Mouse (Mus musculus): ENCODE measurements around the gene Gm8113. TPM values are rescaled to one million over a fixed set of nuclear protein-coding genes. Genes with fewer than 3 reads are reported as not detected.
"Not testable (repeated sequence)": the region's sequence is repeated elsewhere in the genome, so short reads cannot be mapped to it uniquely, and the experiment has no call there.

Gene Gm8113
- polyA plus RNA-seq (2012; rRNA removed), result 0.15 and 0.16 TPM in 2 replicates

DNA sequence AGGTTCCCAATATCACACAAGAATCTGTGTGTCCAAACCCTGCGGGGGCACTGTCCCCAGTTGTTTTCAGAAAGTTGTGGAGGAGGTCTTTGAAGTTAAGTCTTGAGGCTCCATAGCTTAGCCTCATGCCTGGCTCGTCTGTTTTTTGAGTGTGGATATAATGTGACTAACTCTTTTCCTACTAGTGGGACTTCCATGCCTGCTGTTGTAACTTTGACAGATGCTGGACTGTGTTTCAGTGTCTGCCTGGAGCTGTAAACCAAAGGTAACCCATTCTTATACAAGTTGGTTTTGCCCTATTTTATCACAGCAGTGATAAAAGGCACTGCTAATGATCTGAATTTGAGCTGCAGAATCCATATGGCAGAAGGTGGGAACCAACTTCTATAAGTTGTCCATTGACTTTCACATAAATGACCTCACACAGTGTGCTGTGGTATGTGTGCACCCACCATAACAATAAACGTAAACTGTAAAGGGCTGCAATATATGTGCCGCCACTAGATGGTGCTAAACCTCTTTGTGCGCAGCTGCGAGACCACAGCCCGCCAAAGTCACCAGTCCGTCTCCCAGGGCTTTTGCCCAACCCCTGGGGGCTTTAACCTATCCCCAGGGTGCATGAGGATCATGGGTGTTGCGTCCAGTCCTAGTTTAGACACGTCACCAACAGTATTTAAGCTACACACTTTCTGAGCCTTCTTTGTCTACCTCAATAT is at the start of gene Gm8113:
Gene Gm8113, plus strand, starts transcription at position 703 of the 716 bp plus-strand sequence.
- 8% methylated on average over 10 of the region's 10 CpGs for WGBS
- H3K4me1 ChIP-seq (ENCODE audit: control insufficient read depth, insufficient read depth, low read length); H3K27me3 ChIP-seq (ENCODE audit: control insufficient read depth, insufficient read depth, low read length); H3K27ac ChIP-seq (ENCODE audit: insufficient read depth, low read length): not testable (repeated sequence)
- peak; percentile 65 for TF ChIP-seq CTCF (IDR thresholded peaks at IDR 0.05; ENCODE audit: borderline replicate concordance, insufficient read depth, low read depth, low read length)
- peak; percentile 27 for DNase-seq
- peak within 1 kb of the TSS; percentile 60 for H3K4me3 ChIP-seq (replicated peaks; ENCODE audit: insufficient read depth, low read depth, low read length)

DNA sequence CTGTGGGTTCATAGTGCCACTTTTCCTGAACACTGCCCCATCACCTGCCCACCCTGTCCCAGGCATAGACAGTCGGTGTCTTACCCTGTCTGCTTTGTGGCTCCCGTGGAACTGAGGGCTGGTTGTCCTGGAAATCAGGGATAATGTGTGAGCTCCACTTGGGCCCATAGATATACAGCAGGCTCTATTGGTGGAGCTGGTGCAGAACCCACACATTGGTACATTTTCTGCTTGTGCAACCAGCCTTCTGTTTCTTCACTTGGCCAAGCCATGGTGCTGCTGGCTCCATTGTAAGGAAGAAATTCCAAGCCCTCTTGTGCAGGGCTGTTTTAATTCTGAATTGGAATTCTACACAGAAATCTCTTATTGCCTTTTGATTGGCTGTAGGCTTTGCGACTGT is 49.8 kb upstream of the Gm8113 start, which contains the start of gene Ear1:
Gene Ear1, minus strand, starts transcription at position 101 of the 400 bp plus-strand sequence.
- not testable (repeated sequence) for H3K4me3 ChIP-seq (replicated peaks; ENCODE audit: insufficient read depth, low read depth, low read length); DNase-seq; H3K27me3 ChIP-seq (ENCODE audit: control insufficient read depth, insufficient read depth, low read length); H3K27ac ChIP-seq (ENCODE audit: insufficient read depth, low read length); H3K4me1 ChIP-seq (ENCODE audit: control insufficient read depth, insufficient read depth, low read length)
- WGBS, result 88% methylated on average over 3 of the region's 3 CpGs

DNA sequence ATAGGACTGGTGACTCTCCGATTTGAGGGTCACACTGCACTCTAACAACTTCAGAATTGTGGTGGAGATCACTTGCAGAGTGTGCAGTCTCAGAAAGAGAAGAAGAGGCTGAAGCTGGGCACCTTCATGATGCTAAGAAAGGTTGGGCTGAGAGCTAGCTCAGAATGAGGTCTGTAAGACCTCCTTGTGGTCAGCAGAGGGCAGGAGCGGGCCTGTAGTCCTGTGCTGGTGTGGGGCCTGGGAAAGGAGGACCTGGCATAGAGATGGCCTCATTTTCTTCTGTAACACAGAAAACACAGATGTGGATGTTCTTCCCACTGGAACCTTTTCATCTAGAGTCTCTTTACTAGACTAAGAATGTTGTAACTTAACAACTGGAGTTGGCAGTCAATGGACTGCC is 47.4 kb upstream of the Gm8113 start:
- H3K27me3 ChIP-seq (ENCODE audit: control insufficient read depth, insufficient read depth, low read length); DNase-seq; H3K27ac ChIP-seq (ENCODE audit: insufficient read depth, low read length); H3K4me1 ChIP-seq (ENCODE audit: control insufficient read depth, insufficient read depth, low read length); H3K4me3 ChIP-seq (replicated peaks; ENCODE audit: insufficient read depth, low read depth, low read length): not testable (repeated sequence)
- WGBS, result 61% methylated on average over 1 of the region's 2 CpGs

DNA sequence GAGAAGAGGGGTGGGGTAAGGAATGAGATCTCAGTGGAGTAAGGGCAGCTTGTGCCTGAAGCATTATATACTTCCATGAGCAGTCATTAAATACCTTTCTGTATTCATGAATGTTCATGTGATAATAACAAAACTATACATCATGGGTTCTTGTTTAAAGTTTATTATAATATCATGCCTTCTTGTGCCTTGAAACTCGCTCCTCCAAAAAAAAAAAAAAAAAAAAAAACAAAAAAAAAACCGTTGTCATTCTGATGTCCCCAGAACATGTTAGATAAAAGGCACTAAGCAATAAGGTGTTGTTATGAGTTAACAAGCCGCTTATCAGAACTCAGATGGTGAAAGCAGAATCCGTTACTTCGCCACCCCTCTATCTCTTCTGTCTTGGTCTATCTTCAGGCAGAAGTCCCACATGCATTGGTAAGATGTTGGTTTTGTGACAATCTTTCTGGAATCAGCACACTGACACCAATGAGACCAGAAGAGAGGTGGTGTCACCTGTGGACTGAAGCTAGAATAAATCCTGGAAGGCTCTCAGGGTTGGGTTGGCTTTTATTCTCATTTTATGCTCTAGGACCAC is 45.1 kb upstream of the Gm8113 start:
- H3K4me3 ChIP-seq (replicated peaks; ENCODE audit: insufficient read depth, low read depth, low read length); H3K27ac ChIP-seq (ENCODE audit: insufficient read depth, low read length); DNase-seq; H3K27me3 ChIP-seq (ENCODE audit: control insufficient read depth, insufficient read depth, low read length); H3K4me1 ChIP-seq (ENCODE audit: control insufficient read depth, insufficient read depth, low read length): not testable (repeated sequence)
- 85% methylated on average over 5 of the region's 5 CpGs for WGBS

DNA sequence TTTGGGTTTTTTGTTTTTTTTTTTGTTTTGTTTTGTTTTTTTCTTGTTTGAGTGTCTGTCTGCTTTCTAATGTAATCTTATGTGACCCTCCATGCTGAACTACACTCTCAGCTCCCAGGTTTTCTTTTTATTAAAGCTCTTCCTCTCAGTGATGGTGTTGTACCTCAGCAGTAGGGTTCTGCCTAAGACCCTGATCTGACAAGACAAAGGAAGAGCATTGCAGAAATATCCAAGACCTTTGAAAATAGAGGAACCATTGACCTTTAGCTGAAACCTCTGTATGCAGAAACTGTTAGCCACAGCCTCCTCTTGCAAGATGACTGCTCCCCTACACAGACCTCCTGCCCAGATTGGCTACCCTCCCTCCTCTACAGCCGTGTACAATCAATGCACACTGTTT is 39.0 kb upstream of the Gm8113 start:
- WGBS, result 39% methylated on average over 1 of the region's 1 CpGs

DNA sequence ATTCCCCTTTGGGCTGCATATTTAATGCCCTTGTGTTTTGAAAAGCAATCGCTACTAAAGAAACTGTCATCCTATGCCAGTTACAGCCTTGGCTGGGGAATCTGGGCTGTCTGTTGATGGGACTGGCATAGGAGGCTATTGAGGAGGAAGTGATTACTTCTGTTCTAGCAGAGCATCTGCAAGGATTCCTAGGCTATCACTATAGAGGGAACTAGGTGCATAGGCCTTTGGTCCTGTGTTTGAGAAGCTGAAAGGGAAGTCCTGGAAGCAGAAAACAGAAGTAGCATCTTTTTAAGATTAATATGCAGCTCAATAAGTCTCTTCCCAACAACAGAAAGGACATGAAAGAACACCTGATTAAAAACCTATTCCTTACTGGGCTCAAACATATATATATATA is 33.9 kb upstream of the Gm8113 start:
- not testable (repeated sequence) for H3K4me3 ChIP-seq (replicated peaks; ENCODE audit: insufficient read depth, low read depth, low read length); DNase-seq; H3K27me3 ChIP-seq (ENCODE audit: control insufficient read depth, insufficient read depth, low read length); H3K4me1 ChIP-seq (ENCODE audit: control insufficient read depth, insufficient read depth, low read length); H3K27ac ChIP-seq (ENCODE audit: insufficient read depth, low read length)
- WGBS, result 94% methylated on average over 1 of the region's 1 CpGs

More for the DNA sequence above, 39.0 kb upstream of the Gm8113 start:
- not testable (repeated sequence) for H3K27ac ChIP-seq (ENCODE audit: insufficient read depth, low read length); H3K27me3 ChIP-seq (ENCODE audit: control insufficient read depth, insufficient read depth, low read length); H3K4me1 ChIP-seq (ENCODE audit: control insufficient read depth, insufficient read depth, low read length); H3K4me3 ChIP-seq (replicated peaks; ENCODE audit: insufficient read depth, low read depth, low read length); DNase-seq

DNA sequence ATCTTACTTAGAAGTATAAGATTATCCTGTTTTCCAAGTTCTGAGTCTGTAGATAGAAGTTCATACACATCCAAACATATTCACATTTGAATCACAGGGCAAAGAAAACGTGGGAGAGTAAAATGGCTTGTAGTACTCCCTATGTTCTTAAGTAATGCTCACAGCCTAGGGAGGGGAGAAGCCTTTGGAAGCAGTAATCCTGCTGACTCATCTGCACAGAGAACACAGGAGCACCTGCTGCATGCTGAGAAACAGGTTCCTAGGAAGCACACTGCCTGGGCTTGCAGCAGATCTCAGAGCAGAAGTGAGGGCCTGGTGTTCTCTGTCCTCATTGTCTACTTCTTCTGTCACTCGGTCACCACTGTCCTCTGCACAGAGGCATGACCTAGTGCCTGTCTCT is 29.8 kb upstream of the Gm8113 start:
- not testable (repeated sequence) for DNase-seq; H3K4me1 ChIP-seq (ENCODE audit: control insufficient read depth, insufficient read depth, low read length); H3K27me3 ChIP-seq (ENCODE audit: control insufficient read depth, insufficient read depth, low read length); H3K4me3 ChIP-seq (replicated peaks; ENCODE audit: insufficient read depth, low read depth, low read length); H3K27ac ChIP-seq (ENCODE audit: insufficient read depth, low read length)
- 35% methylated on average over 2 of the region's 2 CpGs for WGBS

DNA sequence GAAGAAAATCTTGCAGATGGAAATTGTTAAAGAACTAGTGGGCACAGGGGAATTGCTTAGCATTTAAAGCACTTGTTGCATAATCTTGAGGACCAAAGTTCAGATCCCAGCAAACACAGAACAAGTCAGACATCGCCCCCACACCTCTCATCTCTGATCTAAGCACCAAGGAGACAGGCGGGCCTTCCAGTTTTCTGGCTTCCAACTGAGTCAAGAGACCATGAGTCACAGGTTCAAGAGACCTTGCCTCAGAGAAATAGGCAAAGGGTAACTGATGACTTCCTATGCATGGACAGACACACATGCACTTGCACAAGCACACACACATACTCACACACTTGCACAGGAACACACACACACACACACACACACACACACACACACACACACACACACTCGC is 26.6 kb upstream of the Gm8113 start:
- H3K27ac ChIP-seq (ENCODE audit: insufficient read depth, low read length); H3K27me3 ChIP-seq (ENCODE audit: control insufficient read depth, insufficient read depth, low read length); H3K4me1 ChIP-seq (ENCODE audit: control insufficient read depth, insufficient read depth, low read length); DNase-seq; H3K4me3 ChIP-seq (replicated peaks; ENCODE audit: insufficient read depth, low read depth, low read length): not testable (repeated sequence)
- 82% methylated on average over 3 of the region's 3 CpGs for WGBS

DNA sequence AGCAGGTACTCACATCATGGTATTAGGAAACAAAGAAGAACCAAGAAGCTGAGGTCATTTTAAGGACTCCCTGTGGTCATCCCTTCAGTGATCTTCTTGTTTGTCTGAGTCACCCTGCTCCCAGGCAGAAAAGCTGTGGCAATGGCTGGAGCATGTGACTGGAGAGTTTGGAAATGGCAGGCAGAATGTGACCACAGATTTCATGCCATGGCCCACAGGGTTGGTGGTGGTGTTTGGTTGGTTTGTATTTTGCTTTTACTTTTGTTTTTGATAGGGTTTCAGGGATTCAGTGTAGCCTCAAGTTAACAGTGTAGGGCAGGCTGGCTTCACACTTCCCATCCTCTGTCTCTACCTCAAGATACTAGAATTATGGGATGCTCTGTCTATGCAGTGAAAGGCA is 7.0 kb upstream of the Gm8113 start:
- DNase-seq; H3K4me3 ChIP-seq (replicated peaks; ENCODE audit: insufficient read depth, low read depth, low read length); H3K27ac ChIP-seq (ENCODE audit: insufficient read depth, low read length); H3K27me3 ChIP-seq (ENCODE audit: control insufficient read depth, insufficient read depth, low read length); H3K4me1 ChIP-seq (ENCODE audit: control insufficient read depth, insufficient read depth, low read length): not testable (repeated sequence)

DNA sequence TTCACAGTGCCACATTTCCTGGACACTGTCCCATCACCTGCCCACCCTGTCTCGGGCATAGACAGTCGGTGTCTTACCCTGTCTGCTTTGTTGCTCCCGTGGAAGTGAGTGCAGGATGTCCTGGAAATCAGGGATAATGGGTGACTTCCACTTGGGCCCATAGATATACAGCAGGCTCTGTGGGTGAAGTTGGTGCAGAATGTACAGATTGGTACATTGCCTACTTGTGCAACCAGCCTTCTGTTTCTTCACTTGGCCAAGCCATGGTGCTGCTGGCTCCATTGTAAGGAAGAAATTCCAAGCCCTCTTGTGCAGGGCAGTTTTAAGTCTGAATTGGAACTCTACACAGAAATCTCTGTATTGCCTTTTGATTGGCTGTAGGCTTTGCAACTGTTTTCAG is 1.7 kb upstream of the Gm8113 start, which contains the start of gene Ear10:
Gene Ear10, minus strand, starts transcription at position 101 of the 400 bp plus-strand sequence.
- WGBS, result 76% methylated on average over 3 of the region's 3 CpGs
- not testable (repeated sequence) for H3K4me1 ChIP-seq (ENCODE audit: control insufficient read depth, insufficient read depth, low read length); H3K27ac ChIP-seq (ENCODE audit: insufficient read depth, low read length); H3K27me3 ChIP-seq (ENCODE audit: control insufficient read depth, insufficient read depth, low read length); DNase-seq; H3K4me3 ChIP-seq (replicated peaks; ENCODE audit: insufficient read depth, low read depth, low read length)

DNA sequence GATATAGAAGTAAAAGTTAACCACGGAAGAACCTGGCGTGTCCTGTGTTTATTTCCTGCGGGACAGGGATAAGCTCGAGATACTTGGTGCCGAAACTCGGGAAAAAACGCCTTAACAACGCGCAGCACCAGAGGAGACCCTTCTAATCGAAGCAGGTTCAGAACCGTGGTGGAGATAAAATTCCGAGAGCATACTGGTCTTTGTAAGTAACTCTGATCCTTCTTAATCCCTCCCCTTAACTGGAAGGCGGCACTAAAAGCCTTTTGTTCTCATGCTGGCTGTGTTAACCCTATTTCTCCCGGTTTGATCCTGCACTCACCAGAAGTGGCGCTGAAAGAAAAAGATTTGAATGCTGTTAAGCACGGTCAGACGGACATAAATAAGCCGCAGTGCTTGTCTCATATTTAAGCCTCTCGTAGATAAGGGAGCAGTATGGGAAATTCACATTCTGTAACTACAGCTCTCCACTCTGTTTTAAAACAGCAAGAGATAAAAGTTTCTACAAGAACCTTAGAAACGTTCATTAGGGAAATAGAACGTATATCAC is 287 bp downstream of the Gm8113 start:
- not testable (repeated sequence) for H3K27me3 ChIP-seq (ENCODE audit: control insufficient read depth, insufficient read depth, low read length); DNase-seq; H3K4me1 ChIP-seq (ENCODE audit: control insufficient read depth, insufficient read depth, low read length); H3K27ac ChIP-seq (ENCODE audit: insufficient read depth, low read length)
- H3K4me3 ChIP-seq (replicated peaks; ENCODE audit: insufficient read depth, low read depth, low read length), result peak overlapping the region; percentile 60
- 5% methylated on average over 21 of the region's 21 CpGs for WGBS

DNA sequence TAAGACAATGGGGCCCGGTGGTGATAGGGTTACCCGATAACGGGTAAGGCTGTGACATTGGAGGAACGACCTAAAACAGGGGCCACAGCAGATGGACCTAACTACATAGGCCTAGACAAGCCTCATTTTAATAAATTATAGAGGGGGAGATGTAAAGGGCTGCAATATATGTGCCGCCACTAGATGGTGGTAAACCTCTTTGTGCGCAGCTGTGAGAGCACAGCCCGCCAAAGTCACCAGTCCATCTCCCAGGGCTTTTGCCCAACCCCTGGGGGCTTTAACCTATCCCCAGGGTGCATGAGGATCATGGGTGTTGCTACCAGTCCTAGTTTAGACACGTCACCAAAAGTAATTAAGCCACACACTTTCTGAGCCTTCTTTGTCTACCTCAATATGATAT is 7.8 kb downstream of the Gm8113 start:
- H3K4me3 ChIP-seq (replicated peaks; ENCODE audit: insufficient read depth, low read depth, low read length); DNase-seq; H3K27ac ChIP-seq (ENCODE audit: insufficient read depth, low read length); H3K27me3 ChIP-seq (ENCODE audit: control insufficient read depth, insufficient read depth, low read length); H3K4me1 ChIP-seq (ENCODE audit: control insufficient read depth, insufficient read depth, low read length): not testable (repeated sequence)
- 9% methylated on average over 8 of the region's 8 CpGs for WGBS
